Mouse (Mus musculus) adrenal gland, adult (tissue): ENCODE measurements around the gene Lenep.
A peak's percentile ranks its signal among the peaks of the same experiment; 100 is the strongest.

ENCODE experiments used
- DNase-seq, 2 experiments: peaks; one replicate each; pipeline ENCODE4 v3.0.0; 2022 to 2023; ENCODE audit warnings: low spot score in 1 of 2; ENCODE audit not compliant: inconsistent age in 2 of 2

The Lenep gene

GRCm38 (mm10) chr3:89420421-89420820 lies 17.8 kb upstream of the Lenep start:
- DNase-seq, result no peak

- DNase-seq, result no peak
These were observed 17.4 kb upstream of the Lenep start for GRCm38 (mm10) chr3:89419981-89420380.

GRCm38 (mm10) chr3:89419571-89419970 lies 17.0 kb upstream of the Lenep start:
- peak; percentile 66 to 92 for DNase-seq

- DNase-seq, result peak; percentile 88 to 97
These were observed 16.3 kb upstream of the Lenep start for GRCm38 (mm10) chr3:89418861-89419250.

GRCm38 (mm10) chr3:89418170-89418860 lies 15.7 kb upstream of the Lenep start, which contains the start of the genes Cks1b and Shc1:
Cks1b (minus strand) TSS chr3:89418383.
Shc1 (plus strand) TSS chr3:89418443.
- DNase-seq, result peak; percentile 97 to 98

GRCm38 (mm10) chr3:89417840-89418169 lies 15.2 kb upstream of the Lenep start:
- DNase-seq, result no peak

- DNase-seq, result no peak
These were observed 14.5 kb upstream of the Lenep start for GRCm38 (mm10) chr3:89417131-89417530.

- no peak for DNase-seq
These were observed 13.6 kb upstream of the Lenep start for GRCm38 (mm10) chr3:89416158-89416557.

GRCm38 (mm10) chr3:89411490-89412393 lies 9.1 kb upstream of the Lenep start, which contains the start of gene Flad1:
Flad1 (minus strand) TSS chr3:89411870.
- DNase-seq, result peak; percentile 98 to 100

- DNase-seq, result peak in 1 of 2 experiments; percentile 51
These were observed 8.3 kb upstream of the Lenep start for GRCm38 (mm10) chr3:89410864-89411263.

- no peak for DNase-seq
These were observed 7.1 kb upstream of the Lenep start for GRCm38 (mm10) chr3:89409701-89410100.

- DNase-seq, result no peak
These were observed 5.9 kb upstream of the Lenep start for GRCm38 (mm10) chr3:89408448-89408847.

- no peak for DNase-seq
These were observed 4.3 kb upstream of the Lenep start for GRCm38 (mm10) chr3:89406887-89407286.

GRCm38 (mm10) chr3:89401329-89401728 lies 1.3 kb downstream of the Lenep start:
- DNase-seq, result no peak

- DNase-seq, result no peak
These were observed 6.0 kb downstream of the Lenep start for GRCm38 (mm10) chr3:89396654-89397005.

GRCm38 (mm10) chr3:89395806-89396653 lies 6.6 kb downstream of the Lenep start:
- DNase-seq, result peak; percentile 79 to 94

GRCm38 (mm10) chr3:89395419-89395805 lies 7.2 kb downstream of the Lenep start:
- peak in 1 of 2 experiments; percentile 57 for DNase-seq

- peak; percentile 90 to 96 for DNase-seq
These were observed 7.7 kb downstream of the Lenep start for GRCm38 (mm10) chr3:89394894-89395256.

- DNase-seq, result peak; percentile 93 to 96
These were observed 8.3 kb downstream of the Lenep start, which contains the start of gene Zbtb7b for GRCm38 (mm10) chr3:89394006-89394893. Zbtb7b (minus strand) TSS chr3:89394776.

- DNase-seq, result peak; percentile 99 to 100
These were observed 9.0 kb downstream of the Lenep start for GRCm38 (mm10) chr3:89393605-89394004.
